Mouse (Mus musculus) liver, postnatal 0 days (tissue): ENCODE results near the gene St8sia1.

Experiments used
- CTCF ChIP-seq: sonication (generic); IDR thresholded peaks from 2 replicates; pipeline ENCODE4 v1.5.1; 2016; ENCODE audit warnings: antibody characterized with exemption, low read depth
- EP300 ChIP-seq: IDR thresholded peaks from 2 replicates; pipeline ENCODE4 v1.6.1; 2016; ENCODE audit warnings: antibody characterized with exemption, low read depth, mild to moderate bottlenecking

- no peak for TF ChIP-seq CTCF
- no peak for TF ChIP-seq EP300
Observed at GRCm38 (mm10) chr6:142928551-142929309, 35.5 kb downstream of the St8sia1 start.
